Mouse (Mus musculus): Measurements from ENCODE around the gene Ap1s1.

- TF ChIP-seq CTCF (IDR thresholded peaks at IDR 0.05; ENCODE audit: low read depth, low read length) = no peak
- no peak for TF ChIP-seq POLR2A (IDR thresholded peaks at IDR 0.05; ENCODE audit: insufficient read depth, low read length)
- no peak for TF ChIP-seq EP300 (IDR thresholded peaks at IDR 0.05; ENCODE audit: insufficient read depth, low read depth, low read length)
These were observed 32.7 kb upstream of the Ap1s1 start for GRCm38 (mm10) chr5:137078616-137079015.
